Mouse (Mus musculus) C2C12 (cell line): ENCODE results near the gene Pus7.

Experiments
- CTCF ChIP-seq: IDR thresholded peaks from one replicate; pipeline ENCODE4 v1.5.1; 2011; ENCODE audit not compliant: control insufficient read depth, insufficient read depth, insufficient read length
- MAX ChIP-seq: IDR thresholded peaks from one replicate; pipeline ENCODE4 v1.6.1; 2011; ENCODE audit warnings: mild to moderate bottlenecking, control low read depth
- MYOD1 ChIP-seq: IDR thresholded peaks from one replicate; pipeline ENCODE4 v1.6.1; 2011; ENCODE audit warnings: low read depth; ENCODE audit not compliant: control insufficient read depth, insufficient read length
- MYOG ChIP-seq: IDR thresholded peaks from one replicate; pipeline ENCODE4 v1.6.1; 2011; ENCODE audit not compliant: control insufficient read depth, insufficient read length; ENCODE audit errors: extremely low read depth

- TF ChIP-seq CTCF (no peak), MAX (no peak), MYOG (no peak), MYOD1 (no peak)
Measured at GRCm38 (mm10) chr5:23830897-23831752, 47.6 kb upstream of the Pus7 start.
